Mouse (Mus musculus) MEL (cell line): ENCODE data around the gene Prrc2c. TPM values are rescaled to one million over a fixed set of nuclear protein-coding genes. Genes with fewer than 3 reads are reported as not detected.

ENCODE experiments used
- DNase-seq: peaks from one replicate; pipeline ENCODE4 v3.0.0; 2011; ENCODE audit warnings: low read depth, low spot score
- H3K27ac ChIP-seq: 2 replicates; pipeline ENCODE4 v1.5.1; 2012; ENCODE audit warnings: low read depth, mild to moderate bottlenecking, control low read depth, low read length, moderate library complexity; ENCODE audit not compliant: control insufficient read depth
- H3K27me3 ChIP-seq, 2 experiments: fragments of 150-350 bp in 1 of 2; sonication (generic) in 1 of 2; 2 replicates each; pipeline ENCODE4 v1.6.1; 2012; ENCODE audit warnings: low read length in 2 of 2, mild to moderate bottlenecking in 2 of 2, improper control_type of control experiment in 1 of 2, moderate library complexity in 1 of 2; ENCODE audit not compliant: insufficient read depth in 2 of 2, control insufficient read depth in 1 of 2
- H3K36me3 ChIP-seq, 2 experiments: 2 replicates each; pipeline ENCODE4 v1.6.1; 2012 to 2014; ENCODE audit warnings: low read length in 2 of 2, improper control_type of control experiment in 1 of 2, inconsistent platforms in 1 of 2, mild to moderate bottlenecking in 1 of 2; ENCODE audit not compliant: insufficient read depth in 2 of 2, control insufficient read depth in 1 of 2
- H3K4me1 ChIP-seq, 2 experiments: fragments of 150-350 bp in 1 of 2; sonication (generic) in 1 of 2; 2 replicates each; pipeline ENCODE4 v1.6.1; 2012; ENCODE audit warnings: low read length in 2 of 2, improper control_type of control experiment in 1 of 2, mild to moderate bottlenecking in 1 of 2; ENCODE audit not compliant: insufficient read depth in 2 of 2, control insufficient read depth in 1 of 2
- H3K4me3 ChIP-seq, 2 experiments: fragments of 150-350 bp in 1 of 2; sonication (generic) in 1 of 2; 2 replicates each; pipeline ENCODE4 v1.5.1; 2012; ENCODE audit warnings: low read depth in 2 of 2, low read length in 2 of 2, mild to moderate bottlenecking in 2 of 2, moderate library complexity in 2 of 2, control low read depth in 1 of 2, improper control_type of control experiment in 1 of 2; ENCODE audit not compliant: control insufficient read depth in 1 of 2, insufficient read depth in 1 of 2
- H3K79me2 ChIP-seq: 2 replicates; pipeline ENCODE4 v1.6.1; 2012; ENCODE audit warnings: mild to moderate bottlenecking, low read length, moderate library complexity; ENCODE audit not compliant: control insufficient read depth, poor library complexity, insufficient read depth
- H3K9ac ChIP-seq: 2 replicates; pipeline ENCODE4 v1.6.1; 2012; ENCODE audit warnings: low read depth, mild to moderate bottlenecking, control low read depth, low read length, moderate library complexity; ENCODE audit not compliant: control insufficient read depth, poor library complexity, severe bottlenecking
- H3K9me3 ChIP-seq: fragments of 150-350 bp; sonication (generic); replicated peaks from 2 replicates; pipeline ENCODE4 v1.6.1; 2012; ENCODE audit warnings: mild to moderate bottlenecking, low read length, improper control_type of control experiment, moderate library complexity; ENCODE audit not compliant: insufficient read depth
- CTCF ChIP-seq, 3 experiments: IDR thresholded peaks in 2 of 3; conservative IDR thresholded peaks in 1 of 3; 2 replicates each; pipeline ENCODE4 v1.5.1; 2011 to 2012; ENCODE audit warnings: low read length in 3 of 3, low read depth in 2 of 3, mild to moderate bottlenecking in 2 of 3, improper control_type of control experiment in 1 of 3, inconsistent platforms in 1 of 3, mixed read lengths in 1 of 3, moderate library complexity in 1 of 3; ENCODE audit not compliant: control insufficient read depth in 1 of 3, insufficient read depth in 1 of 3, poor library complexity in 1 of 3, severe bottlenecking in 1 of 3
- EP300 ChIP-seq, 2 experiments: IDR thresholded peaks; 2 replicates each; pipeline ENCODE4 v1.6.1; 2011; ENCODE audit warnings: improper control_type of control experiment in 2 of 2, low read length in 2 of 2, low read depth in 1 of 2, mild to moderate bottlenecking in 1 of 2
- ETS1 ChIP-seq: IDR thresholded peaks from 2 replicates; pipeline ENCODE4 v1.6.1; 2012; ENCODE audit warnings: low read depth, mild to moderate bottlenecking, inconsistent platforms, low read length, improper control_type of control experiment, moderate library complexity
- GABPA ChIP-seq: IDR thresholded peaks from 2 replicates; pipeline ENCODE4 v1.6.1; 2012; ENCODE audit warnings: low read depth, mild to moderate bottlenecking, inconsistent platforms, low read length, improper control_type of control experiment, moderate library complexity
- GATA1 ChIP-seq: IDR thresholded peaks from 2 replicates; pipeline ENCODE4 v1.6.1; 2011; ENCODE audit warnings: low read depth, low read length, improper control_type of control experiment
- KAT2A ChIP-seq: conservative IDR thresholded peaks from 2 replicates; pipeline ENCODE4 v1.6.1; 2012; ENCODE audit warnings: low read depth, low read length, improper control_type of control experiment, inconsistent platforms
- MYC ChIP-seq: IDR thresholded peaks from 2 replicates; pipeline ENCODE4 v1.6.1; 2011; ENCODE audit warnings: low read depth, mild to moderate bottlenecking, low read length, improper control_type of control experiment, moderate library complexity
- RCOR1 ChIP-seq: IDR thresholded peaks from 2 replicates; pipeline ENCODE4 v1.6.1; 2012; ENCODE audit warnings: low read depth, mild to moderate bottlenecking, inconsistent platforms, low read length, improper control_type of control experiment
- SIN3A ChIP-seq: IDR thresholded peaks from 2 replicates; pipeline ENCODE4 v1.6.1; 2012; ENCODE audit warnings: low read length, improper control_type of control experiment, inconsistent platforms
- TAL1 ChIP-seq: IDR thresholded peaks from 2 replicates; pipeline ENCODE4 v1.6.1; 2012; ENCODE audit warnings: mild to moderate bottlenecking, inconsistent platforms, low read length, moderate library complexity, mixed read lengths
- TCF12 ChIP-seq: IDR thresholded peaks from 2 replicates; pipeline ENCODE4 v1.6.1; 2014; ENCODE audit warnings: low read depth, mild to moderate bottlenecking, inconsistent platforms, low read length, improper control_type of control experiment, moderate library complexity
- ZKSCAN1 ChIP-seq: IDR thresholded peaks from 2 replicates; pipeline ENCODE4 v1.6.1; 2012; ENCODE audit warnings: low read depth, mild to moderate bottlenecking, inconsistent platforms, low read length, improper control_type of control experiment, moderate library complexity
- ZNF384 ChIP-seq: IDR thresholded peaks from 2 replicates; pipeline ENCODE4 v1.6.1; 2012; ENCODE audit warnings: low read depth, mild to moderate bottlenecking, inconsistent platforms, low read length, improper control_type of control experiment
- polyA plus RNA-seq, 2 experiments: library from polyadenylated mRNA; stranded (reverse) in 1 of 2; unstranded in 1 of 2; fragments of >175 nt in 1 of 2; fragments of >200 nt in 1 of 2; gene quantifications; 2 replicates each; pipeline versions ENCODE4 v1.2.1 to v1.2.4; 2012; ENCODE audit warnings: low replicate concordance in 2 of 2, low read depth in 1 of 2; ENCODE audit not compliant: insufficient read length in 2 of 2, insufficient read depth in 1 of 2, missing spikeins in 1 of 2
- total RNA-seq: library from RNA; depleted of rRNA; stranded (reverse); fragments of 300-350 nt; gene quantifications from 2 replicates; pipeline ENCODE4 v1.2.3, GENCODE M21; 2012

The Prrc2c gene
- total and polyA plus RNA-seq, 3 experiments = 55.5 to 343 (median 142) TPM

GRCm38 (mm10) chr1:162738472-162738871 is 1.9 kb downstream of the Prrc2c start:
- TF ChIP-seq ZNF384 (no peak), MYC (0 out of 2 replicates have a peak, but pooled peaks have one; percentile 12), EP300 (IDR thresholded peaks at IDR 0.05; ENCODE audit: low read depth in 1 of 2, low read length in 2 of 2) (0 out of 4 replicates have a peak, but pooled peaks of 1 of the 2 experiments have one; percentile 21)
- TF ChIP-seq, all 39 proteins: peak for 2
- peaks cover 0 to 5% of the 10 kb centered on the region in 2 experiments; a peak in 1 of 4 replicates for H3K27me3 ChIP-seq
- peaks cover 67% of the 10 kb centered on the region for H3K79me2 ChIP-seq
- DNase-seq = peak; percentile 61
- H3K36me3 ChIP-seq = peaks cover 7 to 49% of the 10 kb centered on the region in 2 experiments
- peaks cover 24 to 36% of the 10 kb centered on the region in 2 experiments for H3K4me1 ChIP-seq
- H3K9me3 ChIP-seq = no peaks in the 10 kb centered on the region
- peak overlapping the region; percentile 99 for H3K9ac ChIP-seq
- peak overlapping the region; percentile 30 to 96 for H3K4me3 ChIP-seq
- no peak overlapping the region for H3K27ac ChIP-seq

GRCm38 (mm10) chr1:162735084-162735483 is 5.3 kb downstream of the Prrc2c start:
- DNase-seq = no peak
- Histone ChIP-seq H3K4me1 (peaks cover 19 to 38% of the 10 kb centered on the region in 2 experiments), H3K9ac (no peak overlapping the region), H3K79me2 (peaks cover 93% of the 10 kb centered on the region), H3K27me3 (no peaks in the 10 kb centered on the region), H3K9me3 (no peaks in the 10 kb centered on the region), H3K36me3 (peaks cover 17 to 61% of the 10 kb centered on the region in 2 experiments), H3K27ac (no peak overlapping the region), H3K4me3 (no peak overlapping the region)
- TF ChIP-seq ZKSCAN1 (no peak), SIN3A (peak; percentile 15; the same call in 1 of the 2 replicates), CTCF (IDR thresholded peaks at IDR 0.05 in 2 of 3, conservative IDR thresholded peaks at IDR 0.05 in 1 of 3; ENCODE audit: control insufficient read depth in 1 of 3, insufficient read depth in 1 of 3, low read depth in 2 of 3, low read length in 3 of 3, poor library complexity in 1 of 3, severe bottlenecking in 1 of 3) (no peak)

- Histone ChIP-seq H3K4me3 (no peak overlapping the region), H3K36me3 (peaks cover 24 to 65% of the 10 kb centered on the region in 2 experiments), H3K9ac (no peak overlapping the region), H3K27me3 (no peaks in the 10 kb centered on the region), H3K4me1 (peaks cover 19 to 44% of the 10 kb centered on the region in 2 experiments), H3K27ac (peak overlapping the region; percentile 43), H3K9me3 (no peaks in the 10 kb centered on the region), H3K79me2 (peaks cover 90% of the 10 kb centered on the region)
- TF ChIP-seq KAT2A (no peak), GATA1 (peak; percentile 75), ETS1 (peak; percentile 78), EP300 (IDR thresholded peaks at IDR 0.05; ENCODE audit: low read depth in 1 of 2, low read length in 2 of 2) (peak; percentile 73 to 80), TAL1 (peak; percentile 78), GABPA (no peak), RCOR1 (0 out of 2 replicates have a peak, but pooled peaks have one; percentile 23), MYC (peak; percentile 28; the same call in 1 of the 2 replicates), TCF12 (peak; percentile 39; the same call in 1 of the 2 replicates), SIN3A (0 out of 2 replicates have a peak, but pooled peaks have one; percentile 50)
- peak; percentile 80 for DNase-seq
Measured at GRCm38 (mm10) chr1:162734283-162734682, 6.1 kb downstream of the Prrc2c start.
